Mouse (Mus musculus) thymus, postnatal 36 days (tissue): Measurements from ENCODE around the gene Serpinb6c.
"Not testable (repeated sequence)": the region's sequence is repeated elsewhere in the genome, so short reads cannot be mapped to it uniquely, and the experiment has no call there.

ENCODE experiments used
- DNase-seq, 2 experiments: peaks; one replicate each; pipeline ENCODE4 v3.0.0; 2022; ENCODE audit warnings: mixed read lengths in 2 of 2

The Serpinb6c gene

DNA sequence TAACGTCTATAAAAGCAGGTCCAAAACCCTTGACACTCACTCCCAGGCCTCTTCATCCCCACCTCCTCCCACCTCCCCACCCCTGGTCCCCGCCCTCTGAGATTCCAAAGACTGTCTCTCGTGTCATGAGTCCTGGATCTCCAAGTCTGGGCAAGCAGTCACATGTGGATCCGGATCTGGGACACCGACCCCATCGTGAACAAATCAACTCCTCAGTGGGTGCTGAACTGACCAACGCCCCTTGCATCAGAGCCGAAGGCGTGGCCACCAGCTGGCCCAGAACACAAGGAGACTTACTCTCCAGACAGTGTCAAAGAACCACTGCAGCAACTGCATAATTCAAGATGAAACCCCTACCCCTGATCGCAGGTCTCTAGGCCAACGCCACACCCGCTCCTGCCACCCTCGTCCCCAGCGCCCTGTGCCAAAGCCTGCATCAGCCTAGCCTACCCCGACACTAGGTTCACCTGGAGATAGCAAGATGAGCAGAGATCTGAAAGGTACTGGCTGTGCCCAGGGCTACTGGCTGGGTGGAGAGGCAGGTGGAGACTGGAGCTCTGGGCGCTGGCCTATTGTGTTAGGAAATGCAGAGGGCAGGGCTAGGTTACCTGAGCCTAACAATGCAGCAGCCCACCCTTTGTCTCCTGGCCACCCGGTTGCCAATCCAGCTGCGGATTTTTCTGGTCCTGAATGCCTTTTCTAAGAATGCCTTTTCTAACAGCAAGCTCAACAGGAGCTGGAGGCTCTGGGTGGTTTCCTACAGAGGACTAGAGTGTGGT, at the start of gene Serpinb6c:
TSS of gene Serpinb6c (minus strand) at position 533 of the 779 bp plus-strand sequence.
- DNase-seq = no peak

DNA sequence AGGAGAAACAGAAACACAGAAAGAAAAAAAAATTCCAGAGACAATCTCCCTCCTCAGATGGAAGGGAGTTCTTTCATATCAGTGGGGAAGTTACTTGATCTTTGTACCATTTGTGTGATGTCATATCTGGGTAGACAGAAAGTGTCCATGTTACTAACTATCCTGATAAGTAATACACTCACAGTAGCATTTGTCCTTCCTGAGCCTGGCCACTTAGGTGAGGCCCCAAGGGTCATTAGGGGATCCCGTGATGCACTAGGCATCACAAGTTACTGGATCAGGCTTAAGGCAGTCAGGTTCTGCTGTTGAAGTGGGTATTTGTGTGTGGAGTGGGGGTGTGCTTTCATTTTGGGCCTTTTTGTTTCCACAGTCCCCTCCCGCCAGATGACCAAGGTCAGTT, 47.4 kb upstream of the Serpinb6c start:
- DNase-seq = no peak

DNA sequence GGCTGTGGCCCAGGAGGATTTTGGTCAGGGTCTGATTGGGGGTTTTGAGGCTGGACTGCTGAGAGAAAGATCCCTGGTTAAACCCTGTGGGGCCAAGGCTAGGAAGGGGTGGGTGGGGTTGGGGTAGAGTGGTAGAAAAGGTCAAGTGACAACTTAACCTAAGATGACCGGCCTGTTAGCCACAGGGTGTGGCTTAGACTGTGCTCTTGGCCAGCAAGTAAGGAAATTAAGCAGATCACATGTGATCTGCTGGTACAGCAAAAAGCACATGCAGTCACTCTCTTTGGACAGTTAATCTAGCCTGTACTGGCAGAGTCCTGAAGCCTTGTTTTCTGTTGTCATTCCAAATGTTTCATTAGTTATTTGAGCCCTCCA, 46.6 kb upstream of the Serpinb6c start:
- no peak for DNase-seq

DNA sequence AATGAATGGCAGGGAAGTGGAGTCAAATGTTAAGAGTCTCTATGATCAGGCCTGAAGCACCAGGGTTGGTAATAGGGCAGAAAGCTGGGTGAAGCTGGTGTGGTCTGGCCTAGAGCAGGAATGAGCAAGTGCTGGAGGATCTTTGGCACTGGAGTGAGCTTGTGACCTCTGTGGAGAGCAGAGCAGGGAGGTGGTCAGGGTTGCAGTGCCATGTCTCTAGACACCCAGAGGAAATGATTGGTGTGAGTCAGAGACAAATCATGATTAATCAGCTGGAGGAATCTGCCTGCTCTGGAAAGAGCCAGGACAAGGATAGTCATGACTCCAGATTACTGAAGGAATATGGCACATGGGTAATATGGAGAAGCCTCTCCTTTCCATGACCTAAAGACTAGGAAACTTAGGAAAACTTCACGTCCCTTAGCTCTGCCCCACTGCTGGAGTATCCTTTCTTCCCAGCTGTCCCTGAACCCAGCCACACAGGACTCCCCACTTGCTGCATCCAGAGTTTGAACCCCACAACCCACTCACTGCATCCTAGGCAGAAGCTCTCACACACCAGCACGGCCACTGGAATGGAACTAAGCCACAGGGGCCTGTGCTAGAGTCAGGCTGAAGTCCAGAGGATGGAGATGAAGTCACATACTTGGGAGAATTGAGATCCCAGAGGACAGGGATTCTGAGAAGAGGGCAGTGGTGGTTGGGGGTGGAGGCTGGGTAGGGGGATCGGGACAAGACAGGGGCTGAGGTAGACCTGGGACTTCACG, 46.0 kb upstream of the Serpinb6c start:
- DNase-seq = no peak

DNA sequence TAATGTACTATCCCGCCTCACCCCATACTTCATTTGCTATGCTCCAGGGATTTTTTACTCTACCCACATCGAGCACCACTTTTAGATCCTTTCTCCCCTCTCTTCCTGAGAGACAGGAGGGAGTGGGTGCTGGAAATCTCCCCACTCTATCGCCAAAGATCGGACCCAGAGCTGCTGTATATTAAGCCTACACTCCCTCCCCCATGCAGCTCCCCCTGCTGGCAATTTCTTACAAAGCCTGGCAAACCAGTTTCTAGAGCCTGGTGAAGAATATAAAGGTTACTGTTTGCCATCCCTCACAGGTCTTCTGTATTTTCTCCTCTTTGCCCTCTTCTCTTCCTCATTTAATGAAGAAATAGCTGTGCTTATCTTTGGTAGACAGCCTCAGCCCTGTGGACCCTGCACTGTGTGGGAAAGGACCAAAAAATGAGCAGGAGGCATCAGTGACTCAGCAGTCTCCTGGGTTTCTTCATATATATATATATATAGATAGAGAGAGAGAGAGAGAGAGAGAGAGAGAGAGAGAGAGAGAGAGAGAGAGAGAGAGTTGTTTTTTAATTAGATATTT, 36.8 kb upstream of the Serpinb6c start:
- DNase-seq = peak; percentile 10 to 21

DNA sequence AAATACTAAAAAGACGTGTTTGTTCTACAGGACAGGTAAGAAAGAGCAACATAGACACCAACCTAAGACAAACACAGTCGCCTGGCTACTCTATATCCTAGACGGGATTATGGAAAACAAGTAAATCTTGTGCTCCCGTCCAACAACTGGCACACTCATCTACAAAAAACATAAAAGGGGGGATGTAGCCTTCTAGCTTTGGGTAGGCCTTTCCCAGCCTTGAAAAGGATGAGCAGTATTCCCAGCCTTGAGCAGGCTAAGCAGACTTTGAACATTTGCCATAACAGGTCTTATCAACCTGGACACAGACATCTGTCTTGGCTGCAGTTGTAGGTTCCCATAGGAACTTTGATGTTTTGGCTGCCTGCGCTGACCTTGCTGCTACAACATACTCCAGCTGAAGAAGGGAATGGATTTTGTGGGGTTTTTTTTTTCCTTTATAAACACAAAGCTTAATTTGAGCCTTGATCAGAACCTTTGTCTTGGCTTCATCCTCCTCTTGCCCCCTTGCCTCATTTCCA, 35.8 kb upstream of the Serpinb6c start:
- DNase-seq = no peak

DNA sequence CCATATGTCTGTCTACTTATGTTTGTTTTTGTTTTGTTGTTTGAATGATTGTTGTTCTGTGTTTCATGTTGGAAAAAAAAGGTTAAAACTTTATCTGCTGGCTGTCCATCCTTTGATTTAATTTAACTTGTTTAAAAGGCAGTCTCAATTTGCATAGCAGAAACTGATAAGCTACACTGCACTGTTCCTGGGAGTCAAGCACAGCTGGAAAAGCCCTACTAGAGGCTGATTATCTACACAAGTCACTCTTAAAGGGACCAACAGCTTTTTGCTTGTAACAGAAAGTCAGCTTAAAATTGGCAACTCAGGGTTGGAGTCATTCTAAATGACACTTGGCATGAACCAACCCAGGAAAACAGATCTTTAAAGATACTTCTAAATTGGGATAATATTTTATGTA, 32.1 kb upstream of the Serpinb6c start:
- not testable (repeated sequence) for DNase-seq

DNA sequence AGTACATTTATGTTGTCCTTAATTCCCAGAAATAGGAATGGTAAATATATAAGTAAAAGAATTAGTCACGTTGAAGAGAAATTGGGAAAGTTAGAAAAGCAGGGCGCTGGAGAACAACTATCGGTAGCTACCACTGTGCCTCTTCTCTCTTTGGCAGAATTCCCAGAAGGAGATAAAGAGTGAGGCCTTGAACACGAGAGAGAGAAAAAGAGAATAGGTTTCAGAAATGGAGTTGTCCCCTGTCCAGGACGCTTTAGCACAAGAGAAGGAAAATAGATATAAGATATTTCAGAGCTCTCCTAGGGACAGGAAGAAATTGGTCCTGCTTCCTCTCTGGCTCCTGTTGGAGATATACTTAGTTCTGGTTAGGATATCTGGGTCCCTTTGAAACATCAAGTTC, 31.6 kb upstream of the Serpinb6c start:
- DNase-seq = no peak

DNA sequence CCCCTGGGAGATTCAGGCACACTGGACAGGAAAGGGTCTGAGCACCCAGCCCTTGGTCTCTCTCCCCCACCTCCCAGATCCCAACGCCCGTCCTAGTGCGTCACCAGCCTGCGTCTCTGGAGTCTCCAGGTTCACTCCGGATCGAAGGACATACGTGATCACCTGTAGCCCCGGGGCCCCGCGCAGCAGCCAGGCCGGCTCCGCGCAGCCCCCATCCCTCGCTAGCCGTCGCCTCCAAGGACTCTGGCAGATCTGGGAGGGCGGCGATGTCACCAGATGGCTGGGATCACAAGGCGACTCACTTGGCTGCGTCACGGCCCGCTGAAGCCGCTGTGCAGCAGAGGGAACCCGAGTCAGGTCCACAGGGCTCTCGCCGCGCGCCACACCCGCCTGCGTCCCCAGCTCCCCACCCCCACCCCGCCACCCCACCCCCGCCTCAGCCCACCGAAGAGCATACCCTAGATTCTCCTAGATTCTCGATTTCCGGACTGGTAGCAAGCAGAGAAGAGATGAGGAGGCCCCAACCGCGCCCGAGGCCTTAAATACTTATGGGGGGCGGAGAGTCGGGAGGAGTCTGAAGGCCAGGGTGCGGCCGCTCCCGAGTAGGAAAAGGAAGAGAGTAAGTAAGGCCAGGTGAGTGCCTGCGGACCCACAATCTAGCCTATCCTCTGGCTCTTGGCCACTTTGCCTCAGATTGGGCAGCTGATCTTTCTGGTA, 30.1 kb upstream of the Serpinb6c start:
- peak; percentile 4 to 9 for DNase-seq

DNA sequence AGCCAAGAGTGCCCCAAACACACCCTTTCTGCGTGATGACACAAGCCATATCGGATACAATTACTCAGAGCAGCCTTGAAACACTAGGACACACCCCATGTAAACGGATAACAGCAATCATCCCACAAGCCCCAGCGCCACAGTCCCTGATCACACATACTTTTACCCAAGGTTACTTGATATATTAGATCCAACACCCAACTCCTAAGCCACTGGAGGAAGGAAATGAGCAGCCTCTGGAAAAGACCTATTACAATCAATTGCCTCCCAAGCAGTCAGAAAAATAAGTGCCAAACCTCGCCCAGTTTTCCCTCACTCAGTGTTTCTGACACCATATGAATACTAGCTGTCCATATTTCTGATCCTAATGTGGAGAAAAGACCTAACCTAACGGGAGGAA, 29.2 kb upstream of the Serpinb6c start:
- DNase-seq = no peak

DNA sequence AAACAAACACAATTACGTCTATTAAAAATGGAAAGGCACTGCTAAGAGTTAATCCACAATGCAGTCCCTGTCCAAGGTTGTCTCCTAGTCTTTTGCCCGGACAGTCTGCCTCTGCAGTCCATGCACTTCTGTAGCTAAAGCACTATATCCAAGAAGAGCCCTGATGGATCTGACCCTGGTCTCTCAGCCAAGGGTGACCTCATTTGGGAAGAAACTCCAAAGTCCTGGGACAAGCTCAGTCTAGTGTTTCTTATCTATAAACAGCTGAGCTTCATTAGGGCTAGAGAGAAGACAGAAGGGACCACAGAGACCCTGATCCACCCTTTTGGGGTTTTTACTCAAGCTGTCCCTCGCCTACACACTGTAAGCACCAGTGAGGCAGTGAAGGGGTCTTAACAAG, 25.4 kb upstream of the Serpinb6c start:
- DNase-seq = no peak

DNA sequence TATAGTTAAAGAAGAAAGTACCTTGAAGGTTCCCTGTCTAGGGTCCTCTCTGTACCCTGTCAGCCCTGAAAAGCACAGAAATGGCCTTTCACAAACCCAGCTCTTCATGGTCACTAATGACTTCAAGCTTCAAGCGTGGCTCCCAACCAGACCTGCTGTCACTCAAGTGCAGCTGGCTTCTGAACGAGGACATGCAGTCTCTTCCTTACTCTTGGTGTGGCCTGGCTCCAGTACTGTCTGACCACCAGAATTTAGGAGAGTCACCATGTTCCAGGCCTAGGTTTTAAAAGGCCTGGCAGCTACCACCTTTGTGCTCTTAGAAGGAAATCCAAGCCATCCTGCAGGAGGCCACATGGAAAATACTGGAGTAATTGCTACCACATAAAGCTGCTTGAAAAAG, 24.8 kb upstream of the Serpinb6c start:
- DNase-seq = no peak

DNA sequence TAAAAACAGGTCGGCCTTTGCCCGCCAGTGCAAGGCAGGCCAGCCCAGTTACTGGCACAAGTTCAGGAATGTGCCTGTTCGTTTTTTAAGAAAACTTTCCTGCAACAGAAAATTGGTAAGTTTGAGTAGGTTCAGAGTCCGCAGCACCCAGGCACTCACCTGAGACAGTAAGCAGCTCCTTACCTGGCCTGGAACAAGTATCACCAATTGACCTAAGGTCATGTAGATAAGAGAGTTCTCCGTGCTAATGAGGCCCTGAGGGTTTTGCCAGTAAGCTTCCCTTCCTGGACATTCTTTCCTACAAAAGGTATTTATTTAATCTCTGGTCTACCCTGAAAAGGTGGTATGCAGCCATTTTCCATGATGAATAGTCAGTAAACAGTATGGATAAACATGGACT, 16.2 kb upstream of the Serpinb6c start:
- no peak for DNase-seq

DNA sequence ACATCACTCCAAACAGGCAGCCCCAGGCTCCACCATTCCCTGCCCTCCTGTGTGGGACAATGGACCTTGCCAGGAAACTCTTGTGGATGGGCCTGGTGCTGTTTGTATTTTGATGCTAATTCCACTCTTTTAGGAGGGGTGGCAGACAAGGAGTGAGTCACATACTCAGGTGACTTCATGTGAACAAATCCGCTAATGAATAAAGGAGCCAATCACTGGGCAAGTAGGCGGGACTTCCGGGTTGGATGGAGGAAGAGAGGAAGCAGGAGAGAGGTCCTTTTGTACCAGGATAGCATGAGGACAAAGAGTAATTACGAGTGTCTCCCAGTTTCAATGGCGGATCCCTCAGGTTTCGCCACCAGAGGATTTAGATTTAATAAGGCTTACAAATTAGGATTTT, 15.5 kb upstream of the Serpinb6c start:
- no peak for DNase-seq

DNA sequence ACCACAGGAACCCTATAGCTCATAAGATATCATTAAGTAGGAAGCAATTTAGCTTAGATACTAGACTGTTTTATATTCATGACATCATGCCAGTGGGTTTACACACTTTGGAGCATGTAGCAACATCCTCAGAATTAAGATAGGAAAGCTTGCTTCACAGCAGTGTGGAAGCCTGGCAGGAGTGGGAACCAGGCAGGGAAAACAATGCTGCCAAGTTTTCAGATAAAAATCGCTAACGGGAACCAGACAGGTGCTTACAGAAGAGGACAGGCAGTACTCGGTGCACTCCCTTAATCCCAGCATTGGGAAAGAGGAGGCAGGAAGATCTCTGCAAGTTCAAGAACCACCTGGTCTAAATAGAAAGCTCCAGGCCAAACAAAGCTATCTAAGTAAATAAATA, 1.3 kb upstream of the Serpinb6c start:
- DNase-seq = no peak

DNA sequence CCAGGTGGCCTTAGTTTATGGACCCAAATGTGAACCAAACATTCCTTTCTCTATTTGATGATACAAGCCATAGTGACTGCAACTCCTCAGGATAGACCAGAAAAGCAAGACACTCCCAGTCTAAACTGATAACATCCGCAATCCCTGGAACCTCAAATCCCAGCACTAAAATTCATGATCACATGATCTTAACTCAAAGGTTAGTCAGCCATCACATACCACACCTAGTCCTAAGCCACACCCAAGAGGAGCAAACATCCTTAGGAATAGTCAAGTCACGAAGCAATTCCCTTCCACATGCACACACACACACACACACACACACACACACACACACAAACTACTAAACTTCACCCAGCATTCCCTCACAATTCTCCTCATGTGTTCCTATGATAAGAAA, 2.2 kb downstream of the Serpinb6c start:
- no peak for DNase-seq

DNA sequence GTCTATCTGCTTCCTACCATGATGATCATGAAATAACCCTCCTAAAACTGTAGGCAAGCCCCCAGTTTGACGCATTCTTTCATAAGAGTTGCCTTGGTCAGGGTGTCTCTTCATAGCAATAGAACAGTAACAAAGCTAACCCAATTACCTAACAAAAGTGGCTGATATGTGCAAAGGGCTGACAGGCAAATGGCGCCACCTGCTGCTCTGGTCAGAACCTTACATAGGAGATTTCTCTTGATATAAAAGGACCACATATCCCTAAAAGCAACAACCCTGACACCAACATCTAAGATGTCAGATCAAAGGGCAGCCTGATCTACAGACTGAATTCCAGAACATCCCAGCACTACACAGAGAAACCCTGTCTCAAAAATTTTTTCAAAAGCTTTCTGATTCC, 11.3 kb downstream of the Serpinb6c start:
- no peak for DNase-seq

DNA sequence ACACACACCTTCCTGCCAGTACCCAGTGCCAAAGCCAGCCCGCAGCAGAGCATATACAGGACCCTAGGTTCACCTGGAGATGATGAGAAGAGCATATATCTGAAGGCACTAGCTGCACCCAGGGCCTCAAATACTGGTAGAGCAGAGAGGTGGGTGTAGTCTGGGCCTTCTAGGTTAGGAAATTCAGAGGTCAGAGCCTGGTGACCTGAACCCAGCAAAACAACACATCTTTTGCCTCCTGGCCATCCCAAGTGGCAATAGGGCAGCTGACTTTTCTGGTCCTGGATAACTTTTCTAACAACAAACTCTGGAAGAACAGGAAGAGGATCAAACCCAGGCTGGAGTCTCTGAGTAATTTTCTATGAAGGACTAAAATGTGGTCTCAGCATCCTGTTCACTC, 62.2 kb downstream of the Serpinb6c start, which contains the start of gene Serpinb6e:
TSS of gene Serpinb6e (minus strand) at position 101 of the 400 bp plus-strand sequence.
- no peak for DNase-seq

DNA sequence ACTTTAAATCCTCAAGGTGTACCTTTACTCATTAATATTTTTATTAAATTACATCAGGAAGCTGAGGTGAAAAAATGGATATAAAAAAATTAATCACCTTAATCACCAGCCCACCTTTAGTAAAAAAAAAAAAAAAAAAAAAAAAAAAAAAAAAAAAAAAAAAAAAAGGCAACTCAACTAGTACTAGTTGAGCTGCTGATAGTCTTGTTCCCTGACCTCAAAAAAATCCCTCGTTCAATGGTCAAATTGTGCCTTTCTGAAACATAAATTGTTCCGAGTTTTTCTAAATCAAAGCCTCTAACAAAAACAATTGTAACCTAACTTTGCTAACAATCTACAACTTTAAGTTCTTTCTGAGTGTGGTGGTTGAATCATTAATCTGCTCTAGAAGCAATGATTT, 74.8 kb downstream of the Serpinb6c start:
- no peak for DNase-seq
